Mouse (Mus musculus) R1 (cell line): ENCODE measurements at regions not wholly inside any gene's neighbourhood (a gene's known extent, or its start where the extent isn't known, plus 50 kb on each side); places are given as distances from the start of the nearest gene placed in this dataset.

Experiments used
- DNase-seq: peaks from one replicate; pipeline ENCODE4 v3.0.0-alpha.2; 2018; ENCODE audit warnings: low read depth, low spot score

DNA sequence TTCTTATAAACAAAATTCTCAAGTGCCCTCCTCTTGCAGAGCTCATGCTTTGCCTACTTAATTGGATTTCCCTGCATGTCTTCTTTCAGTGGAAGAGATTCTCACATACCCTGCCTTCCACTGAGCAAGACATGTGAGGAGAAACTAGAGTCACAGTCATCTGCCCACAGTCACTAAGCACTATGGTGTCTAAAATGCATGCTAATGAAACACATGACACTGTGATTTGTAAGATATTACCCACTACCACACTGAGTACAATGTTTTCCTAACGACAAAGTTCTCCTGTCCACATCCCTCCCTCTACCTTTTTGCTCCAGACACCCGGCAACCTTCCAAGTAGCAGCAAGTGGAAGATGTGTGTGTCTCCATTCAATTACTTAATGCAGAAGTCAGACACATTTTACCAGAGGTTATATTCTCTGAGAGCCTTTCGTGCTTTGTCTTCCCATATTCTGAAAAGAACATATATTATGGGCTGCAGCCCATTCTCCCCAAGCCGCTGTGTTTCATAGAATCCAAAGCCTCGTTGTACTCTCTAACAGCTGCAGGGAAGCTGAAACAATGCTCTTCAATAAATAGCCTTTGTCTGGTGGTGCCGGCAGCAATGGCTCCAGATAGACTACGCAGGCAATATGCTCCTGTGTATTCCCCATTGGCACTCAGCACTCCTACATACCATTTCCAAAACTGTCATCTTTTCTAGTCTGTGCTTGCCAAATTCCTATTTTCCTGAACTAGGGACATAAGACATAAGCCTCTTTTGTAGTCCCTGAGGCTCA, 670.7 kb downstream of the Poteg start:
- no peak for DNase-seq

DNA sequence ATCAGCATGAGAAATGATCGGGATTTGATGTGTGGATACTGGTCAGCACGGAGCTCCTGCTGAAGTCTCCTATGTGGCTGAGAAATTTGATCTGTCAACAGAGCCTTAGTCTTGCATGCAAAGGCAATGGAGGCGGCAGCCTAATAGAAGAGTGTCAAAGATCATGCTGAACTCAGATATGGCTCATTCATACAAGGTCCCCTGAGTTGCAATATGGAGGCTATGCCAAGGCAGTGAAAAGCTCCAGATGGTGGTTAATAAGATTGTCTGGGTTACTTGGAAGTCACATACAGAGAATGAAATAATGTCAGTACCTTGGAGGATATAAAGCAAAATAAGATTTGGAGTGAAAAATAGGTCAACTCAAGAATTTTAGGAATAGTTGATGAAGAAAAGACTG, 677.6 kb downstream of the Poteg start:
- DNase-seq, result no peak

DNA sequence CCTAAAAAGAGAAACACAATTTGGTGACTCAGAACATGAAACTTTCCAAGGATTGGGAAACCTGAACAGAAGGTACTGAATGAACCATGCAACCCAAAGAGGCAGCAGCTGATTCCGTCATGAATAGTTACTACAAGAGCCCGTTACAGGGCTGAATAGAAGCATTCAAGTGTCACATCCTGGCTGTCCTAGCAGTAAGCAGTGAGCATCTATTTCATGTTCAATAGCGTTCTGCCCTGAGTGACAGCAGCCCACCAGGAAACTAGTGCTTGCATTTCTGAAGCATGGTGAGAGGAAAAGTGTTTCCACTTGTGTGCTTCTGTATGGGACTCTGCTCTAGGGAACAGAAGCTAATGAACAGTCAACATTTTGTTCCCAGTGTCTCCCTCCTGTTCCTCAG, 694.4 kb downstream of the Poteg start:
- DNase-seq, result no peak

DNA sequence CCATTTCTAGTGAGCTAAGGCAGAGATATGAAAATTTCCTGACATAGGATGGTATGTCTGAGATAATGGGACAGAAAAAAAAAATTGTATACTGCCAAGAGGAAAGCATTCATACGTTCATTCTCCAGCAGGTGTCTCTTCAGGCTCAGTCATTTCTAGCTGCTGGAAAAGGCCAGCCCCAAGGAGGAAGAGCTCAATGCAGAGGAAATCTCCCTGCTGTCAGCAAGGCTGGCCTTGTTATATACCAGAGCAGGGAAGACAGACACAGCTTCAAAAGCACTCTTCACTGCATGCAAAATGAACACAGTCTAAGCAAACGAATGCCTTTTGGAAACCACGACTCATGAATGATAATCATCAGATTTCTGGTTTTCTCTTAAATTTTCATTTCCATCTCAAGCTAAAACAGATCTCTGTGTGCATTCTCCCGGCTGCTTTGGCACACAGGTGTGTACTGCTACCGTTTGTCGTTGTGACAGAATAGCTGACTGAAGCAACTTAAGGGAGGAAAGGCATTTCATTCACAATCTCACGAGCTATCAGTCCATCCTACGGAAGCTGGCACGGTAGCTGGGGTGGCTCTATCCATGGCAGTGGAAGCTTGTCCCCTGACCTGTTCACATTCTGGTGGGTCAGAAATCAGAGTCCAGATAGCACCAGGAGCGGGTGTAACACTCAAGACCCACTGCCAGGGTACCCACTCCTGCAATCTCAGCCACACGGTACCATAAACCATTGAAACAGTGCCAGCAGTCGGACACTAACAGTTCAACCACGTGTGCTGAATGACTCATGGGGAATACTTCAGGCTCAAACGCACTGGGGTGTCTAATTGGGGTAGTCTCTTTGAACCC, 701.4 kb downstream of the Poteg start:
- DNase-seq, result peak; percentile 3

DNA sequence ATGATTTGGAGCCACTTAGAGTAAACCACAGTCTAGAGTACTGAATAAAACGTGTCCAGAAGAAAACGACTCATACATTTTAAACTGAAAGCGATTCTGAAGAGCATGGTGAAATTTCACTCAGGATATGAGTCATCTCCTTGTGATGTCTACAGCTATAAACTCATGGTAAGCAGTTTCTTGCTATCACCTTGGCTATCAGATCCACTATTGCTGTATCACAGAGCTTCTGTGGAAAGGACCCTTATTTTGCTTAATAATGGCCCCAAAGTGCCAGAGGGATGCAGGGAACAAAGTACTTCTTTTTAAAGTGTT, 701.9 kb downstream of the Poteg start:
- no peak for DNase-seq

DNA sequence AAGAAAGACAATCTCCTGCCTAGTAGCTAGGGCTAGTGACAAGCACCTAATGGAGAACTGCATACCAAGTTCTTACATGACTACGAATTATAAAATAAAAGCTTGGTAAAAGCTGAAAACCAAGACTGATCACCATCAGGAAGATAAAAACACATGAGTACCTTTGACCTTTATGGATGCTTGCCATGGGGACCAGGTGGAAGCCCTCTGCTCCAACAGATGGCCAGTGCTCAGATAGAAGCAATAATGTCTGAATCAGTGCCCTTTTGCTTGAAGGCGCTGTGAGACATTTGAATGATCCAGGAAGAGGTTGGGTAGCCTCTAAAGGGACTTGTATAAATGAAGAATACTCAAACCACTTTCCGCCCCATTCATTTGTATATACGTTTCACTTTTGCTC, 713.2 kb downstream of the Poteg start:
- no peak for DNase-seq

DNA sequence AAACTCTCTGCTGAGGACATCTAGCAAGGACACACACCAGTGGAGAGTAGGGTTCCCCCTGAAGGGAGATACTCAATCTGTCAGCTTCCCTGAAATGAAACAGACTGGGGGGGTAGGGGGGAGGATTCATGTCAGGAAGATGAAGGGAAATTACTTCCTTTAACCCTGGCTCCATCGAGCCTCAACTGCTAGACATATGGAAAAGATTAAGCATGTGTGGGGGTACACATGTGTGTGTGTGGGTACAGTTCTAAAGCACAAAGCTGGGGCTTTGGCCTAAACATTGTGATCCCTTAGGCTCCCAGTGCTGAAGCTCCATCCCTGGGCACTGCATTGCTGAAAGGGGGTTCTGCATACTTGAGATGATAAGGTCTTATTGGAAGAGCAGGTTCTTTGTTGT, 720.6 kb downstream of the Poteg start:
- DNase-seq, result no peak

DNA sequence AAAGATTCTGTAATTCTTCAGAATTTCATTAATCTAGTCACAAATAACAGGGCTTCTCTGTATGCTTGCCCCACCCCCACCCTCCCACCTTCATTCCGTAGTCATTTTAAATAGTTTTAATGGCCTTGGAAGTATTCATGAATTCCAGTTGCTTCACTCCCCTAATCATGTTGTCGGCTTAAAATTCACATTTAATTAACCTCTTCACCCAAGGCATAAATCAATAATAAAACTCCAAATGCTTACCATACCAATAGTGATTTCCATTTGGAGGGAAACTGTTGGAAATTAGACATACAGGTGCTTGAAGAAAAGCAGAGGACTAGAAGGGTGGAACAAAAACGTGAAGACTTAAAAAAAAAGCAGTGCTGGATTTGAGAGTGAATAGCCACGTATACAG, 724.0 kb downstream of the Poteg start:
- no peak for DNase-seq

DNA sequence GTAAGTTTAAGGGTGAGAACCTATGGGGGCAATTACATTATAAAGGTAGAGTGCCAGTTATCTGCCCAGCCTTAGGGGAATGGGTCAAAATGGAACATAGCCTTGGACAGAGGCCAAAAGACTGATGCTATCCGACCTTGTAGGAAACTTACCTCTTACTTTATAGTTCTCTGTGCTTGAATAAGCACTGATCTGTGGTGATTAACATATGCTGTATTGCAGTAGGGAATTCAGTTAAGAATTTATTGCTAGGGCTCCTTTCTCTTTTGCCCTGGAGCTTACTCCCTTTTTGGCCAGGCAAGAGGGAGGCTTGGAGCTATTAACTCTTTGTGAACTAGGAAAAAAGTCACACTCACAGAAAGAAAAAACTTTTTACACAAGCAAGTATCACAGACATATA, 748.5 kb downstream of the Poteg start:
- no peak for DNase-seq

DNA sequence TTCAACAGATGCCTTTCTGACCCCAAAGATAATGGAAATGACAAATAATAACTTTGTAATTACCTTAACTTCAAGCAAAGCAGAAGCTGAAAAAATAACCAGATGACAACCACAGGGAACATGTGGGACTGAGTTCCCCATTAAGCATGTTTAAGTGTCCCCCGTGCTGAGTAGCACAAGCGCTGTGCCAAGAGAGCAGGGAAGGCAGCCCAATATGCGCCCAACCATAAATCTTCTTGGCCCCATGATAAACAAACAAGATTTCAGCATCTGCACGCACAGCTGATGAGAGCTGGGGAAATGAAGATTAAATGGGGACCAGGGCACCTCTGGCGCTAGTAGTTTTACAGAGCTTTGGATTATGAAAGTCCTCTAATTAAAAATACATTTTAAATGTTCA, 788.1 kb downstream of the Poteg start:
- DNase-seq, result no peak

DNA sequence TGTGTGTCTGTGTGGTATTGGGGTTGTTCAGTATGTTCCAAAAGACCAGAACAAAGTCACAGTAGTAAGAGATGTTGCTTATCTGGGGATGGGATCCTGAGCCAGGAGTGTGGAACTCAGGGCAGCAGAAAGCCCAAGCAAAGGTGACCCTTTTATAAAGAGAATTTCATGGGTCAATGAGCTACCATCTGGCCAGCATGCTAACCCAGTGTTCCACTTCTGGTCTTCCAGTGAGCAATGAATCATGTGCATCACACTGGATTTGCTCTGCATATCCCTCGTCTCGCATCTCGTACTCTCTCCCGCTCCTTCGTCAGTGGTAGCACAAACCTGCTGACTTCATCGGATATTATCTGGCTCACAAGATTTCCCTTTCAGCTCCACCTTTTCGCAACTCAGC, 791.9 kb downstream of the Poteg start:
- no peak for DNase-seq

DNA sequence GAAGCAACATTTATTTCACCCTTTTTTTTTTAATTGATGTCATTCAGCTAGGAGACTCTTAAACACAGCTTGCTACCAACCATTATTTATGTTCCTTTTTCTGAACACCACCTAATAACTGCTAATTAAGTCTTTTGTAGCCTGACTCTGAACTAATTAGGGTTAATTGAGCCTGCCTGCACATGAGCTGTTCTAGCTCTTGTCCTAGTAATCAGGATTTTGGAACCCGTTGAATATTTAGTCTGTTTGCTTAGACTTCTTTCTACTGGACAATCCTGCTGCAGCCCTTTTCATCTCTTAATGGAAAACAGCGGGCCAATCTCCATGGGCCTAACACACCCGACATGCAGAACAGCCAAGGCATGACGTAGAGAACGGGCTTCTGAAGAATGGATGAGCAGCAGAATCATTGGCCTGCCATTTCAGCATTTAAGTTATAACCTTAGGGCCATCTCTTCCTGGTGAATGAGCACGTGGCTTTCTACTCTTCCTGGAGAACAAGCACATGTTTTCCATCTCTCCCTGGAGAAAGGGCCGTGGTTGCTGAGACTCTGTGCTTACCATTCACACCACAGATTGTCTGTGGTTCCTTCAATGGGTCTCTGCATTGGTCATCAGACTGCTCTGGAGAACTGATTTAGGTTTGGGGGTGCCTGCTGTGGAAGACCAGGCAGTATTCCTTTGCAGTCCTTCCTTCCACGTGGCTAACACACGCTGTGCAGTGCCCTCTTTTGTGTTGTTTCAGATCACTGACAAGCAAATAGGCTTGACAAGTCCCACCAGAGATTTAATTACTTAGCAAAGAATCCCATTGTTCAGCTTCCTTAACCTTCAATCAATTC, 805.1 kb downstream of the Poteg start:
- DNase-seq, result no peak

DNA sequence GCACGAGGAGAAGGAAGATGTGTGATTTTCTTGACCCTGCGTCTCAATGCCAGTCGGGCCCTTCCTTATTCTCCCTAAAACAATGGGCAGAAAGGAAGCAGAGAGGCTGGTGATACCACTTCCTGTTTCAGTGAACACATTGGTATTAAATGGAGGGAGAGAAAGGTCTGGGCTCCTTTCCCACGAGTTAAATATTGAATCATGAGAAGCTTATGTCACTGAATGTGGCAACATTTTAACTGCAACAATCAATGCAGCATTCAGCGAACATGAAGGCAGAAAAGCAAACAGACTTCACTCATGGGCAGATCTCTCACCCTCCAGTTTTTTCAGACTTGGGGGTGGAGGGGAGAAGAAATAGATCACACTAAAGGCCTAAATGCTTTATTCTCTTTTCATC, 819.8 kb downstream of the Poteg start:
- DNase-seq, result no peak

DNA sequence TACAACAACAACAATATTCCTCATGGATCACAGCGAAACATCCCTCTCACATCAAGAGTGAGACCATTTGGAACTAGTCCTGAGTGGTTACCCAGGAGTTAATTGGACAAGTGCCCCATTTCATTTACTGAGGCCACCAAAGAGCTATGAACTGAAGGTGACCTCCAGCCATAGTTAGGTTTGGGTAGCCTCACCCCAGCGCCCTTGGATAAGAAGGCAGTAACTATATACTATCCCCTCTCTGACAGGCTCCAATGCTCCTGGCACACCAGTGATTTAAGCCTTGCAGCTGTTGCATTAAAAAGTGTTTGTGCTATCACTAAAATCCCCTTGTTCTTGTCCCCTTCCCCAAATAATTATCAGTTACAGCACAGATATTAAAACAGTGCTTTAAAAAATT, 836.8 kb downstream of the Poteg start:
- no peak for DNase-seq

DNA sequence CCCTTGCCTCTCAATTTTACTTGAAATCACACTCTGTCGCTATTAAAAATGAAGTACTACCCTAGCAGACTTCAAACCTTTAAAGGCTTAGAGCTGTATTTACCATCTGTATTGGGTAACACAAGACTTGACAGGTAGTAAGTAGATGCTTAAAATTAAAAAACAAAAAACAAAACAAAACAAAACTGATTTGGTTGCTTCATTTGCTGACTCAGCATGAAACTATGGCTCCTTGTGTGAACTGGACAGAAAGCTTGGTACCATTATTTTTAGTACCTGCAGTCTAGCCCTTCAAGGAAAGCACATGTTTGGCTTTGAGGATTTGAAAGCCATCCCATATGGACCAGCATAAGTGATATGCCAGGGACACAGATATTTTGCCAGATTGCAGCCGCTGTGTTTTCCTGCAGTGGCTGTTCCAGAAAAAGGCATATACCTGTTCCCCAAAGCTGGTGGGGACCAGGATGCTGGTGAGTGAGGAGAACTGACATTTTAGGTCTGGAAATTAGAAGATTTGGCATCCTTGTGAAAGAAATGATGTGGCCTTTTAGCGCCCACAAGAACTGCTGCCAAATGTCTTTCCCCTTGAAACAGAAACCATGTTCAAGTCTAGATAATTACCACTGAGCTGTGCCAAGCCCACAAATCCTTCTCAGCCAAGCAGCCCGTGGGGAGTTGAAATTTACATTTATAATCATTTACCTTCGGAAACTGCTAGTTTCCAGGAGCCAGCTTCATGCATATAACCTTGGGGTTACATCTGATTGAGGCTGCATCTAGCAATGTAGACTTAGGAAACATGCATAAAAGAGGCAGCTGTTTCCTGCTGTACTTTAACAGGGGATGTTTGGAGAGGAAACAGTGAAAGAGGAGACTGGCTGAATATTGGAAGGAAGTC, 851.7 kb downstream of the Poteg start:
- no peak for DNase-seq

DNA sequence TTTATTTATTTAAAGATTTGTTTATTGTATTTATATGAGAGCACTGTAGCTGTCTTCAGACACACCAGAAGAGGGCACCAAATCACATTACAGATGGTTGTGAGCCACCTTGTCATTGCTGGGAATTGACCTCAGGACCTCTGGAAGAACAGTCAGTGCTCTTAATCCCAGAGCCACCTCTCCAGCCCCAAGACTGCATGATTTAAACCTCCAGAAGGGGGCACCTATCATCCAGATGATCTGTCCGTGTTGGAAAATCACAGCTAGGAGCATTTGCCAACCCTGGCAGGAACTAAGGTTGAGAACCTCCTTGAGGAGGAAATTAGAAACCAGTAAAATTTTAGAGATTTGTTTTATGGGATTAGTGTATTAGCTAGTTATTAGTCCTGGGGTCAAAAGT, 869.6 kb downstream of the Poteg start:
- peak; percentile 51 for DNase-seq

DNA sequence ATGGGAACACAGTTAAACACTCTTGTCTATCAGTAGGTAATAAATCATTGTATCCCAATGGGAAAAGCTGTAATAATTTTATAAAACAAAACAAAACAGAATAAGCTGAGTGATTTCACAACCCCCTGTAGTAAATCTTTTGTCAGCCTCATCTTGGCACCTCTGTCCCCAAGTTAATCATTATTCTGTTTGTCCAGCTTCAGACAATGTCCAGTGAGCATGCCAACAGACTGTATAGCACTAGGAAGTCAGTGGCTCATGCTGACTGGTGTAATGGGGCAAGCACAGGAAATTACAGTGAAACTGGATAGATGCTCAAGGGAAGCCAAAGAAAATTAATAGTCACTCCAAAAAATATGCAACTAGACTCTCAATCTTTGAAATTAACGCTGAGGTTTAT, 885.9 kb downstream of the Poteg start:
- DNase-seq, result no peak

DNA sequence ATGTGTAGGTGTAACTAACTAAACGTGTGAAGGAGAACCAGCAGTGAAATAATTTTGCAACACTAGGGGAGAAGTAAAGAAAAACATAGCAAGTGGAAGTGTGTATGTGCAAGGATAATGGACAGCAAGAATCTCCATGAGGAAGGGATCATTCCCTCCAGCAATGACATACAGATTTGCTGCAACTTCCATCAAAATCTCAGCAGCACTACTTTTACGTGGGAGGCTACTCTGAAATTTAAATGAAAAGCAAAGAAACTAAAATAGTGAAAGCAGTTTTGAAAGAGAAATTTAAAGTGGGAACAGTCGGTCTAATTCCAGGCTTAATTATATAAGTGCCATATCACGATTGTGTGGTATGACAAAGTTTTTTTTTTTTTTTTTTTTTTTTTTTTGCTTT, 890.0 kb downstream of the Poteg start:
- no peak for DNase-seq

DNA sequence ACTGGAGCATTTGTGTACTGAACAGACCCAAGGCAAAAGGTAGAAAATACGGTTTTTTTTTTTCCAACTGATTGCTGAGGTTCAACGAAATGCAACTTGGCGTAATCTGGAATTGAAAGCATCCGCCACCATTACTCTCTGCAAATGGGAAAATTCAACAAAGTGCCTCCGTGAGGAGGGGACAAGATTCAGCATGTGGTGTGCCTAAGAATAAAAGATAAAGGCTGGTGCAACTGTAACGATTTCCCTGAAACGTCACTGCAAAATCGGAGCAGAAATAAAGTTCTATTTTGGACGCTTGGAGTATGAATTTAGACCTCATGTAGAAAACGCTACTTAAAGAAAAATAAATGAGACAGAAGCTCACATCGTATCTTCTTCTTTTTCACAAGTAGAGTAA, 893.8 kb downstream of the Poteg start:
- DNase-seq, result no peak

DNA sequence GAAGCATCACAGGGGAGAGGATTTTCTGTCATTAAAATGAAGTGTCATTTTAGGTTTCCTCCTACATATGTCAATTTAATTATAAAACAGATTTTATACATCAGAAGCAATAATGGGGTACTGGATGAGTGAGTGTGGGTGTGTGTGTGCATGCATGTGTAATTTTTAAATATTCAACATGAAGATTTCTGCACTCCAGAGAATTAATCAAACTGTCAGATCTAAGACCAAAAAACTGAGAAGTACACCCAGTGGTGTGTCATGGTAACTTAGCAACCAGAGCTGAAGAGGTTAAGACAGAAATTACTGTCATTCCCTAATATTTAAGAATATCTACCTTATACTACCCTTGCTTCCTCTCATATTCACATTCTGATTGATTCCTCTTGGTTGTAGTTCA, 919.0 kb downstream of the Poteg start:
- no peak for DNase-seq

DNA sequence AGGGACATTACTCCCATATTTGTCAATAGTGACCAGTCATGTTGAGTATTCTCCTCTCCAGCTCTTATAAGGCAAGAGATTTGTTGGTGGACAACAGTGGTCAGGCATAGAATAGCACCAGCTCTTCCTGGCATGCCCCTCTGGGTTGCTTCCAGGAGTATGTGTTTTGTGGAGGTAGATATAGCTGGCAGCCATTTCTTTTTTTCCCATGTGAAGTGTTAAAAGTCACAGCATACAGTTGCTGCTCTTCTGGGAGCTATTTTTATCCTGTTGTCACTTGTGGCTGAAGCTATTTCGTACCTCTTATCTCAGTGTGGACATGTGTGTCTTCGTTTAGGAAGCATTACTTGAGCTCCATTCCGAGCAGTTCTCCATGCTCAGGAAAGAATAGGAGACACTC, 919.9 kb downstream of the Poteg start:
- DNase-seq, result no peak
